Mouse (Mus musculus) heart, adult 2 months (tissue): ENCODE measurements at regions not wholly inside any gene's neighbourhood (a gene's known extent, or its start where the extent isn't known, plus 50 kb on each side); places are given as distances from the start of the nearest gene placed in this dataset.

Experiments used
- CTCF ChIP-seq: fragments of 200-600 bp; IDR thresholded peaks from 2 replicates; pipeline ENCODE4 v1.8.1; 2022; ENCODE audit warnings: antibody characterized with exemption, mild to moderate bottlenecking, moderate library complexity
- EP300 ChIP-seq: fragments of 200-500 bp; IDR thresholded peaks from 2 replicates; pipeline ENCODE4 v1.6.1; 2011; ENCODE audit warnings: low read depth, low read length, control low read depth; ENCODE audit not compliant: insufficient read depth
- POLR2A ChIP-seq: fragments of 200-500 bp; IDR thresholded peaks from 2 replicates; pipeline ENCODE4 v1.6.1; 2011; ENCODE audit warnings: mild to moderate bottlenecking, low read depth, low read length, control low read depth; ENCODE audit not compliant: insufficient read depth

DNA sequence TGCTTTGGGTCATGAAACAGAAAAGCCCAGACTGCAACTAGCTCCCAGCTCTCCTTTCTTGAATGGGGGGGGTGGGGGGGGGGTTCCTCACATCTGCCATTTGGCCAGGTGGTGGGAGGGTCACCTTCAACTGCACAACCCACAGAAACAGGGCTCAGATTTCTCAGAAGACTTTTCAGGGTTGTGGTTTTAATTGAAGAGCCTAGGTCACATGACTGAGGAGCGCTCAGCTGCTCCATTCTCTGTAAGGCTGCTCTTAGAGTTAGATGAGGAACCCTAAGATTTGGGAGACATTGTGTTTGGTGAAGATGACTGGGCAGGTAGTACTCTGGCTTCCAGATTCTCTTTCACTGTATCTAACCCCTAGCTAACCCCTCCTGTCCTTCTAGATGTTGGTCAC, 225.8 kb upstream of the Vstm2b start:
- no peak for TF ChIP-seq EP300
- no peak for TF ChIP-seq POLR2A
- TF ChIP-seq CTCF: no peak
